Mouse (Mus musculus): ENCODE measurements around the gene Sorbs1. TPM values are rescaled to one million over a fixed set of nuclear protein-coding genes. Genes with fewer than 3 reads are reported as not detected.

Sorbs1 gene
- polyA plus RNA-seq, 1 experiment from 2014 or later, result 94.7 TPM

GRCm38 (mm10) chr19:40306631-40307030, 206.9 kb downstream of the Sorbs1 start:
- H3K4me3 ChIP-seq (replicated peaks), result no peak overlapping the region
- WGBS, result 76% methylated on average over 2 of the region's 2 CpGs
- no peaks in the 10 kb centered on the region for H3K4me1 ChIP-seq
- H3K9ac ChIP-seq (replicated peaks), result no peak overlapping the region
- no peak overlapping the region for H3K27ac ChIP-seq (replicated peaks)
- no peaks in the 10 kb centered on the region for H3K27me3 ChIP-seq (replicated peaks)
- no peak for ATAC-seq (ENCODE audit: low FRiP score)
- peaks cover 30% of the 10 kb centered on the region for H3K36me3 ChIP-seq
- H3K9me3 ChIP-seq (replicated peaks), result no peaks in the 10 kb centered on the region
- H3K4me2 ChIP-seq, result no peak overlapping the region

DNA sequence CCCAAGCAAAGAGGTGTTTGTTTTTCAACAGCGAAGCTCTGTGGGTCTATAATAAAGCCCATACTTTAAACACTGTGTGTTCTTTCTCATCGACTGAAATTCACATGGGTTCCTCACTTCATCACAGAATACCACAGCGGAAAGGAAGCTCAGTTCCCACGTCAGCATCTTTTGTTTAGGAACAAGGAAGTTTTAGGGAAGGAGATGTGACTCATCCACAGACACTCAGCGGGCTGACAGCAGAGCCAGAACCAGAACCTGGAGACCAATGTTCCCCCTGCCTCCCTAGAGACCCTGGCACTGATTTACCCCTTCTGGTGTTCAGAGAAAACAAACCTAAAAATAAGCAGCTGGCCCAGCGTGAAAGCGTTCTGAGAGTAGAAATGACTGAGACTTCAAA, 208.1 kb downstream of the Sorbs1 start:
- 81% methylated on average over 7 of the region's 7 CpGs for WGBS
- ATAC-seq (ENCODE audit: low FRiP score), result no peak

DNA sequence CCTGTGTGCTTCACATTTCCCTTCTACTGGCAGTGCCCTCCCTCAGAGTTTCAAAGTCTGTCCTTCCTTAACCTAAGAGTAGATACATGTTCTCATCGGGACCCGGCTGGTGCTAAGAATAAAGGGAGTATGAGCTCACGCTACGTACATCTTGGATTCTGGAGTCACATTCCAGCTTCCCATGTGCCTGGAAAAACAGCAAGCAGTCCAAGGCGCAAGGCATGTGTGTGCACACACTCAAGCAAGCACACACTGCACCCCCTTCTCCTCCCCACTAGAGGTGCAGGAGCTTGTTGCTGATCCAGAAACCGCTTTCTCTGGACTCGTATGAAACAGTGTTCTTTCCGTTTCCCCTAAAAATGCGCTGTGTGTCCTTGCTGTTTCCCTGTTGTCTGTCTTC, 210.7 kb downstream of the Sorbs1 start:
- H3K9me3 ChIP-seq (replicated peaks), result no peaks in the 10 kb centered on the region
- H3K4me1 ChIP-seq, result peaks cover 13% of the 10 kb centered on the region
- H3K36me3 ChIP-seq, result peaks cover 12% of the 10 kb centered on the region
- H3K4me3 ChIP-seq (replicated peaks), result no peak overlapping the region
- no peaks in the 10 kb centered on the region for H3K27me3 ChIP-seq (replicated peaks)
- H3K9ac ChIP-seq (replicated peaks), result no peak overlapping the region
- WGBS, result 88% methylated on average over 9 of the region's 9 CpGs
- H3K4me2 ChIP-seq, result no peak overlapping the region
- H3K27ac ChIP-seq (replicated peaks), result no peak overlapping the region
- ATAC-seq (ENCODE audit: low FRiP score), result no peak

More for the DNA sequence above, 208.1 kb downstream of the Sorbs1 start:
- H3K4me2 ChIP-seq, result no peak overlapping the region
- H3K4me3 ChIP-seq (replicated peaks), result no peak overlapping the region
- no peak overlapping the region for H3K9ac ChIP-seq (replicated peaks)
- peaks cover 24% of the 10 kb centered on the region for H3K36me3 ChIP-seq
- no peaks in the 10 kb centered on the region for H3K27me3 ChIP-seq (replicated peaks)
- no peaks in the 10 kb centered on the region for H3K9me3 ChIP-seq (replicated peaks)
- no peaks in the 10 kb centered on the region for H3K4me1 ChIP-seq
- H3K27ac ChIP-seq (replicated peaks), result no peak overlapping the region

GRCm38 (mm10) chr19:40302477-40302876, 211.1 kb downstream of the Sorbs1 start:
- WGBS, result 81% methylated on average over 5 of the region's 5 CpGs
- Histone ChIP-seq H3K27ac (replicated peaks) (no peak overlapping the region), H3K36me3 (peaks cover 12% of the 10 kb centered on the region), H3K9ac (replicated peaks) (no peak overlapping the region), H3K9me3 (replicated peaks) (no peaks in the 10 kb centered on the region), H3K4me3 (replicated peaks) (no peak overlapping the region), H3K4me1 (peaks cover 13% of the 10 kb centered on the region), H3K27me3 (replicated peaks) (no peaks in the 10 kb centered on the region), H3K4me2 (no peak overlapping the region)
- ATAC-seq (ENCODE audit: low FRiP score), result no peak

DNA sequence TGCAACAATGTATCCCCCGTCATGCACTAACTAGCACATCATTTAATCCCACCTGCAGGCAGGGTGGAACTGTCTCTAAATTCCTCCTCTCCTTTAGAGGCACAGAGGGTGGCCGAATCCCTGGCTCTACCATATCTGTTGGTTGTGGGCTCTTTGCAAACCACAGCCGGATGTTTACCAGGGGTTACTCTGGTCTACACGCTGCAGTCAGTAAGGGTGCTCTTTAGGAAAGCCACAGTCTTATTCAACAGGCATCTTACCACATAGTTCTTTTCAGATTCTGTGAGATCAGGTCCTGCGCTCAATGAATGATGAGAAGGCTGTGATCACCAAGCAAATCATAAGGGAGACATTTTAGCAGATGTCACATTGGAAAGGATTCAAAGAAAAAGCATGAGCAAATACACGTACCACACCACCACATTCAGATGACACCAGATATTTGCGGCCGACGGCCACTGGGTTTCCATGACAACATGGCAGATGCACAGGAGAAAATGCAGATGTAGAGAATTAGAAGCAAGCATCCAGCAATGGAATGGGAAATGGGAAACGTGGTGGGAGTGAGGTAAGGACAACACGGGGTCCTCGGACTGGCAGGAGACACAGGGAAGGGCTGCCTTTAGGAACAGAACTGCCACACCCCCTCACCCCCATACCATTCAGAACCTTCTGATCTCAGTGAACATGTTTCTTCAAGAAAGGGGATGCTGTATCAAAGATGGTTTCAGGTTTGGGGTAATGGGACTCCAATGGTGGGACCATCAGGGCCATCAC, 213.4 kb downstream of the Sorbs1 start:
- no peak overlapping the region for H3K27ac ChIP-seq (replicated peaks)
- H3K4me2 ChIP-seq, result no peak overlapping the region
- H3K9me3 ChIP-seq (replicated peaks), result no peaks in the 10 kb centered on the region
- H3K27me3 ChIP-seq (replicated peaks), result no peaks in the 10 kb centered on the region
- 60% methylated on average over 12 of the region's 12 CpGs for WGBS
- peaks cover 13% of the 10 kb centered on the region for H3K4me1 ChIP-seq
- ATAC-seq (ENCODE audit: low FRiP score), result peak; percentile 29; the same call in 1 of the 2 replicates
- H3K36me3 ChIP-seq, result peaks cover 14% of the 10 kb centered on the region
- no peak overlapping the region for H3K4me3 ChIP-seq (replicated peaks)
- no peak overlapping the region for H3K9ac ChIP-seq (replicated peaks)

GRCm38 (mm10) chr19:40299182-40299581, 214.4 kb downstream of the Sorbs1 start:
- Histone ChIP-seq H3K4me3 (replicated peaks) (no peak overlapping the region), H3K9ac (replicated peaks) (no peak overlapping the region), H3K27ac (replicated peaks) (peak overlapping the region; percentile 18; the same call in 1 of the 2 replicates), H3K4me1 (peaks cover 13% of the 10 kb centered on the region), H3K4me2 (no peak overlapping the region), H3K27me3 (replicated peaks) (no peaks in the 10 kb centered on the region), H3K9me3 (replicated peaks) (no peaks in the 10 kb centered on the region), H3K36me3 (peaks cover 18% of the 10 kb centered on the region)
- ATAC-seq (ENCODE audit: low FRiP score), result no peak
- WGBS, result 27% methylated on average over 6 of the region's 6 CpGs

DNA sequence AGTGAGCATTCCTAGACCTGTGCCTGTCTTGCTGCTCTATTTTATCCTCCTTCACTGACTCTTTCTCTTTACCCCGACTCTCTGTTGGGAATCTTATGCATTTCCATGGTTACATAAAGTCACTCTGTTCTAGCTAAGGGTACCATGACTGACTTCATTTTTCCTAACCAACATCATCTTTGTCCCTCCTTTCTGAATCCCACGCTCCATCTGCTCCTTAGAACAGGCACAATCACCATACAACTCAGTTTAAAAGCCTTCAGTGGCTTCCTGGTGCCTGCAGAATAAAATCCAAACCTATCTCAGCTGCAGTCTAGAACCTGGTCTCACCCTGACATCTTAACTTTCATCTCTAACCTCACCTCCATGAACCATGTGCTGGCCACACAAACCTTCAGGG, 215.0 kb downstream of the Sorbs1 start:
- H3K27me3 ChIP-seq (replicated peaks), result no peaks in the 10 kb centered on the region
- ATAC-seq (ENCODE audit: low FRiP score), result no peak
- WGBS, result 73% methylated on average over 2 of the region's 2 CpGs

GRCm38 (mm10) chr19:40297798-40298144, 215.8 kb downstream of the Sorbs1 start:
- H3K9ac ChIP-seq (replicated peaks), result no peak overlapping the region
- peaks cover 13% of the 10 kb centered on the region for H3K4me1 ChIP-seq
- H3K27me3 ChIP-seq (replicated peaks), result no peaks in the 10 kb centered on the region
- WGBS, result 82% methylated on average over 4 of the region's 4 CpGs
- peaks cover 19% of the 10 kb centered on the region for H3K36me3 ChIP-seq
- H3K27ac ChIP-seq (replicated peaks), result no peak overlapping the region
- no peaks in the 10 kb centered on the region for H3K9me3 ChIP-seq (replicated peaks)
- no peak overlapping the region for H3K4me3 ChIP-seq (replicated peaks)
- no peak for ATAC-seq (ENCODE audit: low FRiP score)
- no peak overlapping the region for H3K4me2 ChIP-seq

More for the DNA sequence above, 215.0 kb downstream of the Sorbs1 start:
- Histone ChIP-seq H3K36me3 (peaks cover 23% of the 10 kb centered on the region), H3K9me3 (replicated peaks) (no peaks in the 10 kb centered on the region), H3K9ac (replicated peaks) (no peak overlapping the region), H3K4me3 (replicated peaks) (no peak overlapping the region), H3K27ac (replicated peaks) (no peak overlapping the region), H3K4me1 (peaks cover 13% of the 10 kb centered on the region), H3K4me2 (no peak overlapping the region)

DNA sequence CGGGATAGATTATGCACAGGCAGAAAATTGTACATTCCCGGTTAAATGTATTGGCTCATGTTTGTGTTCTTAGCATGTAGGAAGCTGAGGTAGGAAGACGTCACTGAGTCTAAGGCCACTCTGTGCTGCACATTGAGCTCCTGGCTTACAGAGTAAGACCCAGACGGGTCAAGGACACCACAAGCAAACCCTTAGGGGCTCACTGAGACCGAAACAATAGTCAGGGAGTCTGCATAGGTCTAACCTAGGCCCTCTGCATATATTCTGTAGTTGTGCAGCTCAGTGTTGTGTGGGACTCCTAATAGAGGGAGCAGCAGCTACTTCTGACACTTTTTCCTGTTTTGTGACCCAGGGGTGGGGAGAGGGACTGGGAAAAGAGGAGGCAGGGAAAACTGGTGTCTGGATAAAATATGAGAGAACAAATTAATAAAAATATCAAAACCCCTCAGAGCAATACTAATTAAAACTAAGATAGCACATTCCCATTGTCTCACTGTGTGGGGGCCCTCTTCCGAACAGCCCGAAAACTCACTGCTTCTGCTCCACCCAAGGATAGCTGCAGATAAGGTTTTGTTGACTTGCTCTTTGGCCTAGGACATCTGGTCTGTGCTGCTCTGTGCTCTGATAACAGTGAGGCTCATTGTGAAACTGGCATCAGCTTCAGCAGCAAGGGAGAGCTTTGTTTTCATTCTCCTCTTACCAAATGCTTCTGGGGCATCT, 216.3 kb downstream of the Sorbs1 start:
- Histone ChIP-seq H3K9me3 (replicated peaks) (no peaks in the 10 kb centered on the region), H3K36me3 (peaks cover 19% of the 10 kb centered on the region), H3K4me3 (replicated peaks) (no peak overlapping the region), H3K4me1 (peaks cover 13% of the 10 kb centered on the region), H3K27me3 (replicated peaks) (no peaks in the 10 kb centered on the region), H3K4me2 (no peak overlapping the region), H3K27ac (replicated peaks) (no peak overlapping the region), H3K9ac (replicated peaks) (no peak overlapping the region)
- no peak for ATAC-seq (ENCODE audit: low FRiP score)
- WGBS, result 74% methylated on average over 7 of the region's 7 CpGs

DNA sequence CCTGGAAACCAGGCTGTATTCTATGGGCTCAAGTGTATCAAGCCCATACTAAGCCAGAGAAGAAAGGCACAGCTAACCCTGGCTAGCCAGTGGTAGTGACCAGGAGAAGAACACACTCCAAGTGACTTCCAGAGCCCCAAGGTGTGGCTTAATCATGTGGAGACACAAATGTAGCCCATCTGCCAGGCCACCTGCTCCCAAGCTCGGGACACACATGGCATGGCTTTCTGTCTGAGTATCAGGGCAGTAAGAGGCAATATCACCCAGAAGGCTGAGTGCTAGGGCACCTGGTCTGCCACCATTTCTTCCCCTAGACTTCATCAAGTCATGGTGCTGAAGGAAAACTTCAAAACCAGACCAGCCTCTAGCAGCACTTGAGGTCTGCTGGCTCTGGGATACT, 219.3 kb downstream of the Sorbs1 start:
- 80% methylated on average over 1 of the region's 1 CpGs for WGBS
- no peak overlapping the region for H3K27ac ChIP-seq (replicated peaks)
- no peak overlapping the region for H3K4me3 ChIP-seq (replicated peaks)
- no peak overlapping the region for H3K9ac ChIP-seq (replicated peaks)
- H3K36me3 ChIP-seq, result peaks cover 15% of the 10 kb centered on the region
- H3K9me3 ChIP-seq (replicated peaks), result no peaks in the 10 kb centered on the region
- no peak overlapping the region for H3K4me2 ChIP-seq
- no peak for ATAC-seq (ENCODE audit: low FRiP score)
- no peaks in the 10 kb centered on the region for H3K27me3 ChIP-seq (replicated peaks)
- H3K4me1 ChIP-seq, result peaks cover 8% of the 10 kb centered on the region; the same call in 1 of the 2 replicates

- Histone ChIP-seq H3K9ac (replicated peaks) (no peak overlapping the region), H3K9me3 (replicated peaks) (no peaks in the 10 kb centered on the region), H3K27me3 (replicated peaks) (no peaks in the 10 kb centered on the region), H3K4me1 (0 out of 2 replicates have a peak, but pooled peaks cover 5% of the 10 kb centered on the region), H3K27ac (replicated peaks) (no peak overlapping the region), H3K4me2 (no peak overlapping the region), H3K36me3 (peaks cover 15% of the 10 kb centered on the region), H3K4me3 (replicated peaks) (no peak overlapping the region)
- 97% methylated on average over 6 of the region's 6 CpGs for WGBS
- ATAC-seq (ENCODE audit: low FRiP score), result no peak
Observed at GRCm38 (mm10) chr19:40293791-40294190, 219.8 kb downstream of the Sorbs1 start.

All from neural tube, embryonic 15.5 days (tissue).